Mouse (Mus musculus): ENCODE measurements around the gene 2900026A02Rik. TPM values are rescaled to one million over a fixed set of nuclear protein-coding genes. Genes with fewer than 3 reads are reported as not detected.

2900026A02Rik gene
- polyA plus RNA-seq, 1 experiment from 2014 or later: 5.0 TPM

- 6% methylated on average over 9 of the region's 10 CpGs for WGBS
- no peaks in the 10 kb centered on the region for H3K9me3 ChIP-seq (ENCODE audit: control insufficient read depth, low read length)
- no peak overlapping the region for H3K9ac ChIP-seq (replicated peaks; ENCODE audit: low read depth, low read length)
- ATAC-seq: no peak
- H3K27me3 ChIP-seq (replicated peaks; ENCODE audit: control insufficient read depth, insufficient read depth, low read length): no peaks in the 10 kb centered on the region
- peak overlapping the region; percentile 25; the same call in 1 of the 2 replicates for H3K4me3 ChIP-seq (replicated peaks; ENCODE audit: low read length)
- no peaks in the 10 kb centered on the region for H3K36me3 ChIP-seq (ENCODE audit: control insufficient read depth, insufficient read depth)
- peak overlapping the region; percentile 50 for H3K4me2 ChIP-seq (ENCODE audit: low read length)
- H3K4me1 ChIP-seq (replicated peaks; ENCODE audit: control insufficient read depth, insufficient read depth, low read length): peaks cover 18% of the 10 kb centered on the region
- H3K27ac ChIP-seq (ENCODE audit: low read length): no peak overlapping the region
Observed at GRCm38 (mm10) chr5:113225271-113225670, 4.2 kb upstream of the 2900026A02Rik start.

GRCm38 (mm10) chr5:113223888-113224287 lies 2.9 kb upstream of the 2900026A02Rik start:
- Histone ChIP-seq H3K9ac (replicated peaks; ENCODE audit: low read depth, low read length) (no peak overlapping the region), H3K27ac (ENCODE audit: low read length) (no peak overlapping the region), H3K9me3 (ENCODE audit: control insufficient read depth, low read length) (no peaks in the 10 kb centered on the region), H3K4me2 (ENCODE audit: low read length) (no peak overlapping the region), H3K36me3 (ENCODE audit: control insufficient read depth, insufficient read depth) (no peaks in the 10 kb centered on the region), H3K4me1 (replicated peaks; ENCODE audit: control insufficient read depth, insufficient read depth, low read length) (peaks cover 18% of the 10 kb centered on the region), H3K27me3 (replicated peaks; ENCODE audit: control insufficient read depth, insufficient read depth, low read length) (no peaks in the 10 kb centered on the region), H3K4me3 (replicated peaks; ENCODE audit: low read length) (no peak overlapping the region)
- no peak for ATAC-seq
- WGBS: 62% methylated on average over 4 of the region's 4 CpGs

- Histone ChIP-seq H3K4me3 (replicated peaks; ENCODE audit: low read length) (peak overlapping the region; percentile 62), H3K27me3 (replicated peaks; ENCODE audit: control insufficient read depth, insufficient read depth, low read length) (no peaks in the 10 kb centered on the region), H3K27ac (ENCODE audit: low read length) (no peak overlapping the region), H3K9me3 (ENCODE audit: control insufficient read depth, low read length) (no peaks in the 10 kb centered on the region), H3K4me1 (replicated peaks; ENCODE audit: control insufficient read depth, insufficient read depth, low read length) (peaks cover 11% of the 10 kb centered on the region; the same call in 1 of the 2 replicates), H3K9ac (replicated peaks; ENCODE audit: low read depth, low read length) (peak overlapping the region; percentile 54), H3K36me3 (ENCODE audit: control insufficient read depth, insufficient read depth) (no peaks in the 10 kb centered on the region), H3K4me2 (ENCODE audit: low read length) (peak overlapping the region; percentile 95)
- WGBS: 1% methylated on average over 64 of the region's 64 CpGs
- ATAC-seq: peak; percentile 26
Observed at GRCm38 (mm10) chr5:113220383-113221146, 471 bp downstream of the 2900026A02Rik start.

- H3K4me2 ChIP-seq (ENCODE audit: low read length): no peak overlapping the region
- no peak overlapping the region for H3K4me3 ChIP-seq (replicated peaks; ENCODE audit: low read length)
- no peak for ATAC-seq
- H3K27ac ChIP-seq (ENCODE audit: low read length): no peak overlapping the region
- H3K36me3 ChIP-seq (ENCODE audit: control insufficient read depth, insufficient read depth): no peaks in the 10 kb centered on the region
- WGBS: 72% methylated on average over 7 of the region's 7 CpGs
- no peaks in the 10 kb centered on the region for H3K9me3 ChIP-seq (ENCODE audit: control insufficient read depth, low read length)
- H3K4me1 ChIP-seq (replicated peaks; ENCODE audit: control insufficient read depth, insufficient read depth, low read length): peaks cover 11% of the 10 kb centered on the region; the same call in 1 of the 2 replicates
- H3K27me3 ChIP-seq (replicated peaks; ENCODE audit: control insufficient read depth, insufficient read depth, low read length): no peaks in the 10 kb centered on the region
- H3K9ac ChIP-seq (replicated peaks; ENCODE audit: low read depth, low read length): no peak overlapping the region
Observed at GRCm38 (mm10) chr5:113219876-113220275, 1.2 kb downstream of the 2900026A02Rik start.

- Histone ChIP-seq H3K4me2 (ENCODE audit: low read length) (no peak overlapping the region), H3K27me3 (replicated peaks; ENCODE audit: control insufficient read depth, insufficient read depth, low read length) (no peaks in the 10 kb centered on the region), H3K9ac (replicated peaks; ENCODE audit: low read depth, low read length) (no peak overlapping the region), H3K36me3 (ENCODE audit: control insufficient read depth, insufficient read depth) (no peaks in the 10 kb centered on the region), H3K9me3 (ENCODE audit: control insufficient read depth, low read length) (no peaks in the 10 kb centered on the region), H3K4me1 (replicated peaks; ENCODE audit: control insufficient read depth, insufficient read depth, low read length) (peaks cover 11% of the 10 kb centered on the region; the same call in 1 of the 2 replicates), H3K27ac (ENCODE audit: low read length) (no peak overlapping the region), H3K4me3 (replicated peaks; ENCODE audit: low read length) (no peak overlapping the region)
- ATAC-seq: no peak
- WGBS: 77% methylated on average over 6 of the region's 6 CpGs
Observed at GRCm38 (mm10) chr5:113219450-113219849, 1.6 kb downstream of the 2900026A02Rik start.

GRCm38 (mm10) chr5:113218617-113219235 lies 2.3 kb downstream of the 2900026A02Rik start:
- Histone ChIP-seq H3K4me2 (ENCODE audit: low read length) (no peak overlapping the region), H3K27ac (ENCODE audit: low read length) (no peak overlapping the region), H3K4me1 (replicated peaks; ENCODE audit: control insufficient read depth, insufficient read depth, low read length) (peaks cover 11% of the 10 kb centered on the region; the same call in 1 of the 2 replicates), H3K27me3 (replicated peaks; ENCODE audit: control insufficient read depth, insufficient read depth, low read length) (no peaks in the 10 kb centered on the region), H3K36me3 (ENCODE audit: control insufficient read depth, insufficient read depth) (no peaks in the 10 kb centered on the region), H3K9ac (replicated peaks; ENCODE audit: low read depth, low read length) (no peak overlapping the region), H3K9me3 (ENCODE audit: control insufficient read depth, low read length) (no peaks in the 10 kb centered on the region), H3K4me3 (replicated peaks; ENCODE audit: low read length) (no peak overlapping the region)
- WGBS: 86% methylated on average over 17 of the region's 17 CpGs
- ATAC-seq: no peak

GRCm38 (mm10) chr5:113217076-113217475 lies 4.0 kb downstream of the 2900026A02Rik start:
- H3K9me3 ChIP-seq (ENCODE audit: control insufficient read depth, low read length): no peaks in the 10 kb centered on the region
- no peak overlapping the region for H3K9ac ChIP-seq (replicated peaks; ENCODE audit: low read depth, low read length)
- no peak overlapping the region for H3K4me2 ChIP-seq (ENCODE audit: low read length)
- H3K27me3 ChIP-seq (replicated peaks; ENCODE audit: control insufficient read depth, insufficient read depth, low read length): no peaks in the 10 kb centered on the region
- H3K4me3 ChIP-seq (replicated peaks; ENCODE audit: low read length): no peak overlapping the region
- 80% methylated on average over 12 of the region's 12 CpGs for WGBS
- no peak for ATAC-seq
- peaks cover 11% of the 10 kb centered on the region; the same call in 1 of the 2 replicates for H3K4me1 ChIP-seq (replicated peaks; ENCODE audit: control insufficient read depth, insufficient read depth, low read length)
- no peak overlapping the region for H3K27ac ChIP-seq (ENCODE audit: low read length)
- H3K36me3 ChIP-seq (ENCODE audit: control insufficient read depth, insufficient read depth): no peaks in the 10 kb centered on the region

GRCm38 (mm10) chr5:113216328-113216960 lies 4.6 kb downstream of the 2900026A02Rik start:
- Histone ChIP-seq H3K4me2 (ENCODE audit: low read length) (no peak overlapping the region), H3K9ac (replicated peaks; ENCODE audit: low read depth, low read length) (no peak overlapping the region), H3K4me1 (replicated peaks; ENCODE audit: control insufficient read depth, insufficient read depth, low read length) (peaks cover 11% of the 10 kb centered on the region; the same call in 1 of the 2 replicates), H3K9me3 (ENCODE audit: control insufficient read depth, low read length) (no peaks in the 10 kb centered on the region), H3K4me3 (replicated peaks; ENCODE audit: low read length) (no peak overlapping the region), H3K27me3 (replicated peaks; ENCODE audit: control insufficient read depth, insufficient read depth, low read length) (no peaks in the 10 kb centered on the region), H3K36me3 (ENCODE audit: control insufficient read depth, insufficient read depth) (no peaks in the 10 kb centered on the region), H3K27ac (ENCODE audit: low read length) (no peak overlapping the region)
- WGBS: 66% methylated on average over 14 of the region's 14 CpGs
- ATAC-seq: no peak

GRCm38 (mm10) chr5:113215610-113216011 lies 5.4 kb downstream of the 2900026A02Rik start:
- no peak overlapping the region for H3K9ac ChIP-seq (replicated peaks; ENCODE audit: low read depth, low read length)
- no peaks in the 10 kb centered on the region for H3K36me3 ChIP-seq (ENCODE audit: control insufficient read depth, insufficient read depth)
- no peak overlapping the region for H3K4me2 ChIP-seq (ENCODE audit: low read length)
- H3K27me3 ChIP-seq (replicated peaks; ENCODE audit: control insufficient read depth, insufficient read depth, low read length): no peaks in the 10 kb centered on the region
- ATAC-seq: no peak
- peaks cover 3% of the 10 kb centered on the region; the same call in 1 of the 2 replicates for H3K4me1 ChIP-seq (replicated peaks; ENCODE audit: control insufficient read depth, insufficient read depth, low read length)
- H3K9me3 ChIP-seq (ENCODE audit: control insufficient read depth, low read length): no peaks in the 10 kb centered on the region
- no peak overlapping the region for H3K4me3 ChIP-seq (replicated peaks; ENCODE audit: low read length)
- no peak overlapping the region for H3K27ac ChIP-seq (ENCODE audit: low read length)
- WGBS: 90% methylated on average over 9 of the region's 9 CpGs
